Mouse (Mus musculus) spleen, adult 2 months (tissue): ENCODE measurements around the gene Slc24a3. TPM values are rescaled to one million over a fixed set of nuclear protein-coding genes. Genes with fewer than 3 reads are reported as not detected.

Experiments
- DNase-seq, 2 experiments: peaks; one replicate each; pipeline versions ENCODE4 v3.0.0 to v3.0.0-alpha.2; 2012 to 2021; ENCODE audit warnings: low spot score in 2 of 2, low read depth in 1 of 2
- H3K27ac ChIP-seq: fragments of 200-500 bp; 2 replicates; pipeline ENCODE4 v1.5.1; 2012; ENCODE audit warnings: low read length, inconsistent platforms; ENCODE audit not compliant: insufficient read depth
- H3K27me3 ChIP-seq: fragments of 200-500 bp; 2 replicates; pipeline ENCODE4 v1.6.1; 2012; ENCODE audit warnings: mild to moderate bottlenecking, moderate library complexity, low read length, inconsistent platforms; ENCODE audit not compliant: control insufficient read depth, insufficient read depth
- H3K36me3 ChIP-seq: fragments of 200-500 bp; 2 replicates; pipeline ENCODE4 v1.6.1; 2012; ENCODE audit warnings: mild to moderate bottlenecking, low read length, inconsistent platforms; ENCODE audit not compliant: control insufficient read depth, insufficient read depth
- H3K4me1 ChIP-seq: fragments of 200-500 bp; 2 replicates; pipeline ENCODE4 v1.6.1; 2011; ENCODE audit warnings: inconsistent platforms; ENCODE audit not compliant: control insufficient read depth, insufficient read depth, insufficient read length
- H3K4me3 ChIP-seq: fragments of 200-500 bp; 2 replicates; pipeline ENCODE4 v1.5.1; 2011; ENCODE audit warnings: mild to moderate bottlenecking, inconsistent platforms; ENCODE audit not compliant: insufficient read depth, insufficient read length; ENCODE audit errors: extremely low read depth
- CTCF ChIP-seq: fragments of 200-500 bp; IDR thresholded peaks from 2 replicates; pipeline ENCODE4 v1.5.1; 2011; ENCODE audit warnings: mild to moderate bottlenecking, inconsistent platforms; ENCODE audit not compliant: insufficient read depth, insufficient read length, insufficient replicate concordance; ENCODE audit errors: extremely low read depth
- POLR2A ChIP-seq: fragments of 200-500 bp; IDR thresholded peaks from 2 replicates; pipeline ENCODE4 v1.6.1; 2011; ENCODE audit warnings: low read depth, low read length, inconsistent platforms
- WGBS: fragments of 180-500 bp; shearing (Covaris S2); methylation state at CpG from one replicate; pipeline ENCODE4 v1.1.7; 2018; 5-methylcytosine and 5-hydroxymethylcytosine counted together
- polyA plus RNA-seq: library from polyadenylated mRNA; depleted of rRNA; stranded (reverse); fragments of >200 nt; gene quantifications from 2 replicates; pipeline ENCODE4 v1.2.3, GENCODE M21; 2012

Gene Slc24a3
- polyA plus RNA-seq, 1 experiment = 1.9 TPM

DNA sequence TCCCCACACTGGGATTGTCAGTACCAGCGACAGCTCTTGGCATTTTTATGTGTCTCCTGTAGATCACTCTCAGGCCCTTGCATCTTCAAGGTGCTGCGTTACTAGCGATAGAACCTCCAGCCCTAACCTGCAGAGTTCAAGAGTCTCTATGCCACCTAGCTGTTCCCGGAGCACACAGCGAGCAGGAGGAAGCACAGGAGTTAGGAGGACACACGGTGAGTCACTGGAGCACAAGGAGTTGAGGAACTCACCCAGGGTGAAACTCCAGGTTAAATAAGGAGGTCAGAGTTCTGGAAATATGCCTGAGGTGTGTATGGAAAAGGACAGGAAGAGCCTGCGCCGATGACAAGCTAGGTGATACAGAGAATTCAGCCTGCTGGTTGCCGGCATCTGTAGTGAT lies 513.2 kb downstream of the Slc24a3 start:
- Histone ChIP-seq H3K27me3 (0 out of 2 replicates have a peak, but pooled peaks cover 2% of the 10 kb centered on the region), H3K4me1 (no peaks in the 10 kb centered on the region), H3K4me3 (no peak overlapping the region), H3K27ac (no peak overlapping the region), H3K36me3 (no peaks in the 10 kb centered on the region)
- 91% methylated on average over 9 of the region's 9 CpGs for WGBS
- no peak for DNase-seq
- TF ChIP-seq CTCF (no peak), POLR2A (no peak)

DNA sequence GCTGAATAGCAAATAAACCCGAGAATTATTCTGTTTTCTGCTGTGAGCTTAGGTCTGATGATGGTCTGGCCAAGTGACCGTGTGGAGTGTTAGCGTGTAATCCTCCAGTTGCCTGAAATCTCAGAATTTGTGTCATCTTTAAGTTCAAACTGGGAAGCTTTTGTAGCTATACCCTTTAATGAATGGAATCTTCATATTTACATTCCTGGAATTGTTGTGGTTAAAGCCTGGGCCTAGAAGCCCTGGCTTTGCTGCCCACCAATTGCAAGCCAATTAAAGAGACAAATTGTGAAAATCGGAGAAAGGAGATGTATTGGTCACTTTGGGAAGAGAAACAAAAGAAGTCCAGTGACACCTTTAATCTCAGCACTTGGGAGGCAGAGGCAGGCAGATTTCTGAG lies 514.1 kb downstream of the Slc24a3 start:
- H3K27ac ChIP-seq = no peak overlapping the region
- TF ChIP-seq POLR2A (no peak), CTCF (no peak)
- WGBS = 80% methylated on average over 4 of the region's 4 CpGs
- no peak for DNase-seq
- 0 out of 2 replicates have a peak, but pooled peaks cover under 1% of the 10 kb centered on the region for H3K27me3 ChIP-seq
- H3K4me1 ChIP-seq = no peaks in the 10 kb centered on the region
- H3K36me3 ChIP-seq = no peaks in the 10 kb centered on the region
- H3K4me3 ChIP-seq = no peak overlapping the region

DNA sequence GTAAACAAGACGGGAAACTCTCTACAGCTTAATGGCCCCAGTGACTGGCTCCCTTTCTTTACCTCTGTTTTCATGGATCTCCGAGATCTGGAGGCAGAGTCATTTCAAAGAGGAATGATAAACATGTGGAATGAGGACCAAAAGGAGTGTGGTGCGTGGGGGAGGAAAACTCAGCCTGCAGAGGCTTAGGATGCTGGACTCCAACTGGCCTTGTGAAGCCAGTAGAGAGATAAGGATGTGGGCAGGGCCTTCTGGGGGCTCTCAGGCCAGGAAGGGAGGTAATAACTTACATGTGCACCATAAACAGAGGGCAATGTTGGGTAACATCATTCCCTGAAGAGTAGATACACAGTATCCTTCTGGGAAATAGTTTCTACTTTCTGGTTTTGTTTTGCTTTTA lies 515.4 kb downstream of the Slc24a3 start:
- Histone ChIP-seq H3K4me3 (no peak overlapping the region), H3K27ac (no peak overlapping the region), H3K4me1 (no peaks in the 10 kb centered on the region), H3K27me3 (no peaks in the 10 kb centered on the region), H3K36me3 (no peaks in the 10 kb centered on the region)
- DNase-seq = no peak
- 69% methylated on average over 3 of the region's 3 CpGs for WGBS
- TF ChIP-seq CTCF (no peak), POLR2A (no peak)

DNA sequence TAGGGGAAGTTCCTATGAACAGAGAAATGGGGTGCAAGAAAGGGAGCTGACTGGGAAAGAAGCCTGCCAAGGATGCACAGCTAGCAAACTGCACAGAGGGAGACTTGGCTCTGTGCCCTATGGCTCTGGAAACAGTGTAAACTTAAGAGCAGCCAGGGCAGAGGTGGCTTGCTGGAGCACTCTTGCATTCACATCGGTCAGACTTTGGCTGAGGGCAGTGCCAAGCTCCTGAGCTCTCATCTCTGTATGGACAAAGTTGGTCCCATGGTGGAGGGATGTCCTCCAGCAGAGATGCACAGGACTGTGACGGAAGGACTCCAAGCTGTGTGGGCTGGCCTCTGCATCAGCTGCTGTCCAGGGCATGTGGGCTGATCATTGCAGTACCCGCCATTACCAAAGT lies 516.0 kb downstream of the Slc24a3 start:
- no peak for TF ChIP-seq POLR2A
- no peak for TF ChIP-seq CTCF
- Histone ChIP-seq H3K27ac (no peak overlapping the region), H3K4me3 (no peak overlapping the region), H3K36me3 (no peaks in the 10 kb centered on the region), H3K4me1 (no peaks in the 10 kb centered on the region), H3K27me3 (no peaks in the 10 kb centered on the region)
- WGBS = 82% methylated on average over 3 of the region's 3 CpGs
- DNase-seq = no peak

DNA sequence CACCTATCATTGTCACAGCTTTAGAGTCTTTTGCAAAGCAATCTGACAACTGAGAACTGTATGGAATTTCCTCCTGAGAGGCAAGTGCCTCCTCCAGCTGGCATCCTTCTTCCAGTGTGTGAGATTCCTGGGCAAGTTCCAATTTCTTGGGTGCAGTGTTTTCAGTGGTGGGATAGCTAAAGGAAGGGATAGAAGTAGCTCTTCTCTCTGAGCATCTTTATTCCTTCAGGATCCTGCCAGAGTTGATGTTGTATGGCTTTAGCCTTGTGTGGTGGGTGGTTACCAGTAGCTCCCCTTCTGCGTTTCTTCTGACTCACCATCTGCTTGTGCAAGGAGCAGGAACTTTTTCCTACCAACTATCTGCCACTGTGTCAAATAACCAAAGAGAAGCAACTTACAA lies 516.6 kb downstream of the Slc24a3 start:
- 93% methylated on average over 1 of the region's 1 CpGs for WGBS
- no peak overlapping the region for H3K27ac ChIP-seq
- no peak overlapping the region for H3K4me3 ChIP-seq
- H3K4me1 ChIP-seq = no peaks in the 10 kb centered on the region
- no peak for DNase-seq
- H3K36me3 ChIP-seq = no peaks in the 10 kb centered on the region
- TF ChIP-seq POLR2A (no peak), CTCF (no peak)
- no peaks in the 10 kb centered on the region for H3K27me3 ChIP-seq

DNA sequence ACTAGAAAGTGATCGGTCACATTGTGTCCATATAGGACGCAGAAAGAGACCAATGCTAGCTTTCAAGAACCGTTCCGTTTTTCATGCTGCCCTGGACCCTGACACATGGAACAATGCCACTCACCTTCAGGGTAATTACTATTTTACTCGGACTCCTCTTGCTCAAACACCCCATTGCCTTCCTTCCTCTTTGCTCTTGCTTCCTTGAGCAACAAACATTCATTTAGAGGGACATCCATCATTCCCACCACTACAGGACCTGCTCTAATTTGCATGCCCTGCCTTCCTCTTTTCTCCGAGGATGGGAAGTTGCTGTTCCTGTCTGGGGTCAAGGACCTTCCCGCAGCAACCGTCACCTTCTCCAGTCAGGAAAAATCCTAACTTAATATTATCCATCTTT lies 517.3 kb downstream of the Slc24a3 start:
- Histone ChIP-seq H3K4me3 (no peak overlapping the region), H3K36me3 (no peaks in the 10 kb centered on the region), H3K27me3 (no peaks in the 10 kb centered on the region), H3K27ac (no peak overlapping the region), H3K4me1 (no peaks in the 10 kb centered on the region)
- no peak for DNase-seq
- TF ChIP-seq POLR2A (no peak), CTCF (no peak)
- WGBS = 48% methylated on average over 8 of the region's 8 CpGs

DNA sequence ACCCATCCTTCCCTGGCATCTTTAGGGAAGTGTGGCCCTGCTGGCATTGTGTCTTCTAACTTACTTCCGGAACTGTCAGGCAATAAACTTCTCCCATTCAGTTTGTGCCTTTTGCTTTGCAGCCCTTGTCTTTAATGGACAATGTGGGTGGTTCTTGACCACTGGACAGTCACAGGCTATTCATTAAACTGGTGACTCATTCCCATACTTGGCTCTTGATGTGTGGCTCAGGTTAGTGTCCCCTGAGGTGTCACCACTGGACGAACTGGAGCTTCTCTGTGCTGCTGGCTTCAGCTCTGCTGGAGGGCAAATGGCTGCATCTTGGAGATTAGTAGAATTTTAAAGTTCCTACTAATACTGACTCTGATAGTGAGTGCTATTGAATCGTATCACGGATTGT lies 518.5 kb downstream of the Slc24a3 start:
- H3K4me3 ChIP-seq = no peak overlapping the region
- no peak for TF ChIP-seq CTCF
- no peak for TF ChIP-seq POLR2A
- no peaks in the 10 kb centered on the region for H3K4me1 ChIP-seq
- no peak overlapping the region for H3K27ac ChIP-seq
- 85% methylated on average over 4 of the region's 4 CpGs for WGBS
- no peaks in the 10 kb centered on the region for H3K36me3 ChIP-seq
- DNase-seq = no peak
- no peaks in the 10 kb centered on the region for H3K27me3 ChIP-seq
